Mouse (Mus musculus) heart, postnatal 0 days (tissue): ENCODE data around the gene Pik3ap1. TPM values are rescaled to one million over a fixed set of nuclear protein-coding genes. Genes with fewer than 3 reads are reported as not detected.
A peak's percentile ranks its signal among the peaks of the same experiment; 100 is the strongest.

ENCODE experiments used
- ATAC-seq: fragments of 200-750 bp; cut with Nextera tagmentation; 2 replicates; pipeline ENCODE4 v1.8.0; 2017; ENCODE audit warnings: low read depth, moderate number of reproducible peaks, moderate library complexity; ENCODE audit not compliant: insufficient read depth
- DNase-seq: peaks from one replicate; pipeline ENCODE4 v3.0.0-alpha.2; 2016; ENCODE audit warnings: low spot score
- H3K27ac ChIP-seq: fragments of 300-500 bp; sonication (generic); 2 replicates; pipeline ENCODE4 v1.5.1; 2014; ENCODE audit warnings: low read depth, mild to moderate bottlenecking
- H3K27me3 ChIP-seq: fragments of 300-500 bp; sonication (generic); 2 replicates; pipeline ENCODE4 v1.6.1; 2014; ENCODE audit warnings: low read length, mixed read lengths; ENCODE audit not compliant: control insufficient read depth, insufficient read depth
- H3K36me3 ChIP-seq: fragments of 300-500 bp; sonication (generic); replicated peaks from 2 replicates; pipeline ENCODE4 v1.6.1; 2014; ENCODE audit warnings: low read length, mixed read lengths; ENCODE audit not compliant: control insufficient read depth, insufficient read depth
- H3K4me1 ChIP-seq: fragments of 300-500 bp; sonication (generic); 2 replicates; pipeline ENCODE4 v1.6.1; 2014; ENCODE audit warnings: antibody characterized with exemption; ENCODE audit not compliant: control insufficient read depth, insufficient read depth
- H3K4me2 ChIP-seq: fragments of 300-500 bp; sonication (generic); 2 replicates; pipeline ENCODE4 v1.6.1; 2014; ENCODE audit warnings: low read depth, mild to moderate bottlenecking, low read length, moderate library complexity
- H3K4me3 ChIP-seq: fragments of 300-500 bp; sonication (generic); 2 replicates; pipeline ENCODE4 v1.5.1; 2014; ENCODE audit warnings: low read depth, low read length
- H3K9ac ChIP-seq: fragments of 300-500 bp; sonication (generic); replicated peaks from 2 replicates; pipeline ENCODE4 v1.6.1; 2014; ENCODE audit warnings: low read depth, low read length, mixed read lengths
- H3K9me3 ChIP-seq: fragments of 300-500 bp; sonication (generic); replicated peaks from 2 replicates; pipeline ENCODE4 v1.6.1; 2016; ENCODE audit warnings: low read length; ENCODE audit not compliant: control insufficient read depth
- CTCF ChIP-seq: IDR thresholded peaks from 2 replicates; pipeline ENCODE4 v1.5.1; 2016; ENCODE audit warnings: antibody characterized with exemption, control low read depth, low read depth
- EP300 ChIP-seq: IDR thresholded peaks from 2 replicates; pipeline ENCODE4 v1.6.1; 2016; ENCODE audit warnings: antibody characterized with exemption, low read depth
- WGBS: fragments of 180-500 bp; shearing (Covaris S2); extraction: QIAGEN DNeasy Blood & Tissue Kit; methylation state at CpG from one replicate; pipeline ENCODE4 v1.1.7; 2014; 5-methylcytosine and 5-hydroxymethylcytosine counted together
- polyA plus RNA-seq: library from polyadenylated mRNA; unstranded; fragments of >200 nt; fragmentation: Nextera tagmentation; extraction: Ambion mirVana; gene quantifications from 2 replicates; pipeline ENCODE4 v1.2.1, GENCODE M21; 2015
- total RNA-seq: library from RNA; depleted of rRNA; stranded (reverse); fragments of >200 nt; gene quantifications from 2 replicates; pipeline ENCODE4 v1.2.3, GENCODE M21; 2014; ENCODE audit warnings: low replicate concordance; rRNA removed

Pik3ap1 gene
- total and polyA plus RNA-seq, 2 experiments from 2014 or later, result 0.93 to 1.5 TPM

DNA sequence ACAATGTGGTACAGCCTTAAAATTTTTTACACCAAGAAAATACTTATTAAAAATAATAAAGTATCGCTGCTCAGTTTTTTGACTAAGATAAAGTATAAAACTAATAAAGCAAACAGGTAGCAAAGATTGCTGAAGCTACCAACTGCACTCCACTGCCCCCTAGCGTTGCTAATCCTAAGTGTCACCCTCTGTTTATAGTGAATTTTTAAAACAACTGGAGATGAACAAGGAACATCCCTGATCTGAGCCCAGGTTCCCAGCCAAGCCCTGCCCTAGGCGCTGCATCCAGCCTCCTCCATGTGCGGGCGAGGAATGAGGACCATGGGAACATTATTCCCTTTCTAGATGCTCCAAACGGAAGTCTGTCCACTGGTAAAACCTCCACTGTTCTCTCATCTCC, 140.3 kb downstream of the Pik3ap1 start:
- H3K9me3 ChIP-seq, result no peaks in the 10 kb centered on the region
- H3K27ac ChIP-seq, result no peak overlapping the region
- H3K4me1 ChIP-seq, result peaks cover 7% of the 10 kb centered on the region
- H3K9ac ChIP-seq, result no peak overlapping the region
- H3K4me3 ChIP-seq, result no peak overlapping the region
- ATAC-seq, result no peak
- TF ChIP-seq CTCF (peak; percentile 65), EP300 (no peak)
- DNase-seq, result peak; percentile 26
- peaks cover 58% of the 10 kb centered on the region for H3K36me3 ChIP-seq
- no peak overlapping the region for H3K4me2 ChIP-seq
- H3K27me3 ChIP-seq, result no peaks in the 10 kb centered on the region
- 72% methylated on average over 6 of the region's 6 CpGs for WGBS

DNA sequence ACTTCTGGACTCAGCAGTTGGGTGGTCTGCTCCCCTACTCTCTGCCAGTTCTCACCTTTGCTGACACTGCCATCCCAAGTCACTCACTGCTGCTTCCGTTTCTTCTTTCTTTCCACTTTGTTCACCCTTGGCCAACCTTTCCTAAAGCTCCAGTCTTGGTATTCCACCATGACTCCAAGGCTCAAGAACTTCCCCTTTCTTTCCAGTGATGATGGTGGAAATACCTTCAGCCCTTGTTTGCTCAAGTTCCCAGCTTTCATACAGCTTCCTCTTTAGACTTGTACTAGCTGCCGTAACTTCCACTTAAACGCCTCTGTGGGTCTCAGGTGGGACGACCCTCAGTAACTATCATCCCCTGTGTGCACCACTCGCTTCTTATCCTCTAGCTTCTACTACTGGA, 142.9 kb downstream of the Pik3ap1 start:
- Histone ChIP-seq H3K9me3 (no peaks in the 10 kb centered on the region), H3K4me2 (no peak overlapping the region), H3K27ac (no peak overlapping the region), H3K4me1 (no peaks in the 10 kb centered on the region), H3K36me3 (peaks cover 68% of the 10 kb centered on the region), H3K9ac (no peak overlapping the region), H3K27me3 (no peaks in the 10 kb centered on the region), H3K4me3 (no peak overlapping the region)
- 85% methylated on average over 5 of the region's 5 CpGs for WGBS
- no peak for ATAC-seq
- no peak for DNase-seq
- TF ChIP-seq EP300, result no peak
- no peak for TF ChIP-seq CTCF

DNA sequence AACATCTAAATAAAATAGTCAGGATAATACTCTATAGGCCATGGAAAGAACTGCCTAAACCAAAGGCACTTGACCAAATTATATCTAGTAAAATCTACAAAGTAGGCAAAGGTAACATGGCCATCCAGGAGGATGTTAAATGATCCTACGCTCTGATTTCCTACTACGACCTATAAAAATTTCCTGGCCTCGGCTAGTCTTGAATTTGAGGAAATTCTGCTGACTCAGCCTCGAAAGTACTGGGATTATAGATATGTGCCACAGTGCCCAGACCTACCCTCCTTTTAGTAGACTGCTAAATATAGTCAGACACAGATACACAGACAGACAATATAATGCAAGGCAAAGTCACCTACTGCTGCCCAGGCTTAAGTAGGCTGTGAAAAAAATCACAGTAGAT, 151.2 kb downstream of the Pik3ap1 start:
- ATAC-seq (no peak), DNase-seq (no peak)
- 77% methylated on average over 4 of the region's 4 CpGs for WGBS
- H3K9me3 ChIP-seq, result no peaks in the 10 kb centered on the region
- no peaks in the 10 kb centered on the region for H3K27me3 ChIP-seq
- TF ChIP-seq CTCF, result no peak
- no peak for TF ChIP-seq EP300
- H3K36me3 ChIP-seq, result peaks cover 74% of the 10 kb centered on the region
- no peak overlapping the region for H3K27ac ChIP-seq
- H3K4me1 ChIP-seq, result no peaks in the 10 kb centered on the region
- H3K4me2 ChIP-seq, result no peak overlapping the region
- no peak overlapping the region for H3K9ac ChIP-seq
- no peak overlapping the region for H3K4me3 ChIP-seq

Other genes starting within 250 kb of the Pik3ap1 start
- 0.15 TPM in 1 of 2 replicates, not detected in the other for gene Tll2, start 178.3 kb downstream of the Pik3ap1 start, total RNA-seq
- 0.07 and 0.15 TPM in 2 replicates for gene Tll2, start 178.3 kb downstream of the Pik3ap1 start, polyA plus RNA-seq
- 91.6 and 111 TPM in 2 replicates for gene Tm9sf3, start 121.1 kb downstream of the Pik3ap1 start, total RNA-seq
- 56.4 and 58.0 TPM in 2 replicates for gene Tm9sf3, start 121.1 kb downstream of the Pik3ap1 start, polyA plus RNA-seq
- 7.0 and 8.0 TPM in 2 replicates for gene Lcor, start 97.5 kb upstream of the Pik3ap1 start, total RNA-seq
- 5.8 and 7.5 TPM in 2 replicates for gene Lcor, start 97.5 kb upstream of the Pik3ap1 start, polyA plus RNA-seq
- 5.1 and 9.4 TPM in 2 replicates for gene Gm340, start 197.3 kb upstream of the Pik3ap1 start, total RNA-seq
- 0.63 and 0.79 TPM in 2 replicates for gene Gm340, start 197.3 kb upstream of the Pik3ap1 start, polyA plus RNA-seq